ENCODE assay signal across 8 mouse cellular contexts in genomic region chr5:83440259-83440658, GRCm38 (mm10).
DNase-seq lines count a peak whose midpoint lies in the region; ATAC-seq and TF ChIP-seq lines count a peak whose summit lies in the region.

No protein-coding gene starts in this region.

- TF ChIP-seq CTCF in cortical plate, adult 2 months (IDR thresholded peaks at IDR 0.05; ENCODE audit: extremely low read depth, insufficient read depth, low read length): peak; percentile 66
- peak; percentile 92 for TF ChIP-seq CTCF in hindbrain, postnatal 0 days (IDR thresholded peaks at IDR 0.05; ENCODE audit: low read depth)
- peak; percentile 88 for TF ChIP-seq CTCF in lung, embryonic 14.5 days (IDR thresholded peaks at IDR 0.05; ENCODE audit: low read depth)

- no peaks in the 10 kb centered on the region for H3K36me3 ChIP-seq in liver, embryonic 11.5 days (ENCODE audit: control insufficient read depth, insufficient read depth, low read length)
- no peaks in the 10 kb centered on the region for H3K36me3 ChIP-seq in hindbrain, postnatal 0 days (ENCODE audit: insufficient read depth, low read length)
- H3K36me3 ChIP-seq in lung, embryonic 14.5 days (ENCODE audit: insufficient read depth): no peaks in the 10 kb centered on the region

- H3K27me3 ChIP-seq in liver, embryonic 11.5 days (replicated peaks; ENCODE audit: control insufficient read depth, insufficient read depth, low read length): no peaks in the 10 kb centered on the region
- H3K27me3 ChIP-seq in hindbrain, postnatal 0 days (ENCODE audit: insufficient read depth, low read length): no peaks in the 10 kb centered on the region
- H3K27me3 ChIP-seq in lung, embryonic 14.5 days (ENCODE audit: insufficient read depth, low read length): no peaks in the 10 kb centered on the region

- intact Hi-C loops in gastrocnemius, postnatal 14 days (cut with DNase I; ENCODE audit: low total_unique reads): no loop called here

- TF ChIP-seq POLR2A in cortical plate, adult 2 months (IDR thresholded peaks at IDR 0.05; ENCODE audit: extremely low read depth, insufficient read depth, low read length): no peak

- no peaks in the 10 kb centered on the region for H3K4me1 ChIP-seq in liver, embryonic 11.5 days (replicated peaks; ENCODE audit: control insufficient read depth, insufficient read depth, low read length)
- no peaks in the 10 kb centered on the region for H3K4me1 ChIP-seq in cortical plate, adult 2 months (ENCODE audit: control insufficient read depth, insufficient read depth, low read length)
- H3K4me1 ChIP-seq in hindbrain, postnatal 0 days (ENCODE audit: insufficient read depth, low read length): no peaks in the 10 kb centered on the region
- no peaks in the 10 kb centered on the region for H3K4me1 ChIP-seq in lung, embryonic 14.5 days (ENCODE audit: insufficient read depth)

- H3K4me3 ChIP-seq in liver, embryonic 11.5 days (ENCODE audit: low read depth, low read length): no peak overlapping the region
- H3K4me3 ChIP-seq in cortical plate, adult 2 months (ENCODE audit: insufficient read depth, low read length): no peak overlapping the region
- H3K4me3 ChIP-seq in hindbrain, postnatal 0 days (ENCODE audit: low read length): no peak overlapping the region
- no peak overlapping the region for H3K4me3 ChIP-seq in lung, embryonic 14.5 days (ENCODE audit: low read depth, low read length)

- WGBS in liver, embryonic 11.5 days: 2% methylated on average over 3 of the region's 3 CpGs
- 6% methylated on average over 3 of the region's 3 CpGs for WGBS in hindbrain, postnatal 0 days
- 4% methylated on average over 3 of the region's 3 CpGs for WGBS in lung, embryonic 14.5 days

- no peak overlapping the region for H3K27ac ChIP-seq in liver, embryonic 11.5 days (ENCODE audit: low read depth, low read length)
- H3K27ac ChIP-seq in cortical plate, adult 2 months (ENCODE audit: insufficient read depth, low read length): no peak overlapping the region
- H3K27ac ChIP-seq in hindbrain, postnatal 0 days: no peak overlapping the region
- no peak overlapping the region for H3K27ac ChIP-seq in lung, embryonic 14.5 days (ENCODE audit: low read depth)

- H3K9me3 ChIP-seq in liver, embryonic 11.5 days (ENCODE audit: control insufficient read depth, low read length): no peaks in the 10 kb centered on the region
- no peaks in the 10 kb centered on the region for H3K9me3 ChIP-seq in hindbrain, postnatal 0 days (ENCODE audit: low read length)
- no peaks in the 10 kb centered on the region for H3K9me3 ChIP-seq in lung, embryonic 14.5 days (ENCODE audit: low read depth, low read length)

- peak; percentile 39 for DNase-seq in liver
- no peak for DNase-seq in liver, embryonic 11.5 days (ENCODE audit: low spot score)
- DNase-seq in adipocyte (ENCODE audit: low spot score): peak; percentile 65
- peak; percentile 82 for DNase-seq in hindbrain, postnatal 0 days (ENCODE audit: low spot score)
- DNase-seq in lung, embryonic 14.5 days: peak; percentile 80
- peak; percentile 9 for DNase-seq in skeletal muscle tissue, adult 2 months (ENCODE audit: low read depth, low spot score)
- DNase-seq in gastrocnemius, postnatal 14 days: no peak

- ATAC-seq in liver, embryonic 11.5 days (replicated peaks; ENCODE audit: low FRiP score): no peak
- ATAC-seq in hindbrain, postnatal 0 days: peak; percentile 27; the same call in 1 of the 2 replicates
- no peak for ATAC-seq in lung, embryonic 14.5 days (ENCODE audit: insufficient read depth)

- no peak overlapping the region for H3K9ac ChIP-seq in liver, embryonic 11.5 days (ENCODE audit: low read depth, low read length)
- H3K9ac ChIP-seq in hindbrain, postnatal 0 days (replicated peaks; ENCODE audit: low read length): no peak overlapping the region
- no peak overlapping the region for H3K9ac ChIP-seq in lung, embryonic 14.5 days

- no peak overlapping the region for H3K4me2 ChIP-seq in liver, embryonic 11.5 days
- H3K4me2 ChIP-seq in hindbrain, postnatal 0 days (ENCODE audit: low read depth, low read length): no peak overlapping the region
- no peak overlapping the region for H3K4me2 ChIP-seq in lung, embryonic 14.5 days

Comparison
In these comparisons a context has a peak if more than half of its experiments do, and no peak if none do; other contexts are left out.
1. DNase-seq: peak in liver (single experiment), adipocyte (single experiment), hindbrain, postnatal 0 days (single experiment), lung, embryonic 14.5 days (single experiment) and skeletal muscle tissue, adult 2 months (single experiment); none in liver, embryonic 11.5 days (single experiment) and gastrocnemius, postnatal 14 days (single experiment).
2. Peak in every context shown above with its lines, with median percentiles within 50 percentile points of each other: CTCF ChIP-seq.